13 mouse cellular contexts compared by ENCODE assay signal in the genomic region with DNA sequence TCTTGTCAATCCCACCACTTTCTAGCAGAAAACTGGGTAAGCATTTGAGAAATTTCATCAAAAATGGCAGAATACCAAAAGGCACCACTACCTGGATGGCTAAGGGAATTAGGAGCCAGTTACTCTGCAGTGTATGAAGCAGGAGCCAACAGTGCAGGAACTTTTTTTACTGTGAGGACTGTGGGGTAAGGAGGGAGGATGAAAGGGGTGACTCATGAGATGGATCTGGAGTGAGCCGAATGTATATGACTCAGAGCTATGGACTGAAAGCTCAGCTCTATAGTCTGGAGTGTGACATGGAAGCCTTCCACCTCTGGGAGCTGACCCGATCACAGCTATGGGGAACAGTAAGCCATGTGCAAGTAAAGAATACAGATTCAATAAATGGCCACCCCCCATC.
"Had no signal": no experiment of that assay in that cellular context is flagged by ENCODE, and none has a peak within 500 bp of the region (broad histone marks: within the 10 kb centered on the region; RNA-seq: fewer than 3 reads in every experiment).

No protein-coding gene starts in this region.

- H3K27ac ChIP-seq: kidney, embryonic 15.5 days; limb, embryonic 12.5 days; liver, embryonic 14.5 days; midbrain, embryonic 10.5 days; midbrain, embryonic 15.5 days; neural tube, embryonic 12.5 days had no signal

- H3K4me1 ChIP-seq: kidney, embryonic 15.5 days; limb, embryonic 12.5 days; midbrain, embryonic 10.5 days; midbrain, embryonic 15.5 days; neural tube, embryonic 12.5 days had no signal

- H3K4me3 ChIP-seq: kidney, embryonic 15.5 days; limb, embryonic 12.5 days; midbrain, embryonic 10.5 days; midbrain, embryonic 15.5 days; neural tube, embryonic 12.5 days had no signal

- DNase-seq: kidney, postnatal 14 days; layer of hippocampus, adult 9-11 months; layer of hippocampus, postnatal 36 days; lung, adult 18-20 months; lung, postnatal 4 days; thymus, adult 2 months; thymus, postnatal 36 days had no signal
